Comparison of ENCODE assay signal across 9 mouse cellular contexts in genomic region chr17:80887021-80887748, GRCm38 (mm10). TPM values are rescaled to one million over a fixed set of nuclear protein-coding genes. Genes with fewer than 3 reads are reported as not detected.
DNase-seq lines count a peak whose midpoint lies in the region; ATAC-seq and TF ChIP-seq lines count a peak whose summit lies in the region.
"Had no signal": no experiment of that assay in that cellular context is flagged by ENCODE, and none has a peak within 500 bp of the region (broad histone marks: within the 10 kb centered on the region; RNA-seq: fewer than 3 reads in every experiment).

No protein-coding gene starts in this region.

- 0 out of 2 replicates have a peak overlapping the region, but pooled peaks have one; percentile 21 for H3K4me2 ChIP-seq in kidney, postnatal 0 days (ENCODE audit: low read length)
- H3K4me2 ChIP-seq in embryonic facial prominence, embryonic 11.5 days (ENCODE audit: low read depth, low read length): peak overlapping the region; percentile 16
- peak overlapping the region; percentile 16 for H3K4me2 ChIP-seq in hindbrain, embryonic 16.5 days (ENCODE audit: low read length)

- peak; percentile 54 for DNase-seq in kidney, postnatal 0 days (ENCODE audit: low spot score)
- no peak for DNase-seq in kidney, adult 9 months
- peak; percentile 82 for DNase-seq in embryonic facial prominence, embryonic 11.5 days (ENCODE audit: low spot score)
- DNase-seq in retina, embryonic 14.5 days (ENCODE audit: low spot score): peak; percentile 60
- no peak for DNase-seq in gastrocnemius, adult 8-10 months (ENCODE audit: low spot score in 2 of 2)
- no peak for DNase-seq in adrenal gland, adult 2 months
- DNase-seq in adrenal gland, postnatal 10 days: no peak

- no peaks in the 10 kb centered on the region for H3K36me3 ChIP-seq in kidney, postnatal 0 days (ENCODE audit: insufficient read depth, low read length)
- H3K36me3 ChIP-seq in embryonic facial prominence, embryonic 11.5 days (replicated peaks; ENCODE audit: control insufficient read depth, insufficient read depth, low read depth, low read length): no peaks in the 10 kb centered on the region
- no peaks in the 10 kb centered on the region for H3K36me3 ChIP-seq in hindbrain, embryonic 16.5 days (ENCODE audit: control insufficient read depth, insufficient read depth, low read length)

- no peaks in the 10 kb centered on the region for H3K9me3 ChIP-seq in kidney, postnatal 0 days (replicated peaks; ENCODE audit: low read length)
- H3K9me3 ChIP-seq in embryonic facial prominence, embryonic 11.5 days (replicated peaks; ENCODE audit: control insufficient read depth, low read length): no peaks in the 10 kb centered on the region
- no peaks in the 10 kb centered on the region for H3K9me3 ChIP-seq in hindbrain, embryonic 16.5 days (ENCODE audit: control insufficient read depth, low read length)

- WGBS in kidney, postnatal 0 days: 19% methylated on average over 18 of the region's 18 CpGs
- WGBS in embryonic facial prominence, embryonic 11.5 days: 15% methylated on average over 18 of the region's 18 CpGs
- 12% methylated on average over 18 of the region's 18 CpGs for WGBS in hindbrain, embryonic 16.5 days

- ATAC-seq in kidney, postnatal 0 days (replicated peaks; ENCODE audit: low FRiP score, low read depth): no peak
- ATAC-seq in embryonic facial prominence, embryonic 11.5 days (replicated peaks; ENCODE audit: insufficient number of reproducible peaks, low FRiP score, low TSS enrichment, low read depth): peak; percentile 58; the same call in 1 of the 2 replicates
- peak; percentile 53; the same call in 1 of the 2 replicates for ATAC-seq in hindbrain, embryonic 16.5 days

- no peak for TF ChIP-seq CTCF in kidney, postnatal 0 days (IDR thresholded peaks at IDR 0.05; ENCODE audit: low read depth)

- peaks cover 5% of the 10 kb centered on the region; the same call in 1 of the 2 replicates for H3K4me1 ChIP-seq in kidney, postnatal 0 days (replicated peaks; ENCODE audit: insufficient read depth, low read length)
- no peaks in the 10 kb centered on the region for H3K4me1 ChIP-seq in embryonic facial prominence, embryonic 11.5 days (ENCODE audit: control insufficient read depth, insufficient read depth, low read length)
- H3K4me1 ChIP-seq in hindbrain, embryonic 16.5 days (ENCODE audit: control insufficient read depth, insufficient read depth, low read depth, low read length): peaks cover 18% of the 10 kb centered on the region

- no peaks in the 10 kb centered on the region for H3K27me3 ChIP-seq in kidney, postnatal 0 days (ENCODE audit: insufficient read depth, low read length)
- no peaks in the 10 kb centered on the region; the same call in 1 of the 2 replicates for H3K27me3 ChIP-seq in embryonic facial prominence, embryonic 11.5 days (ENCODE audit: control insufficient read depth, insufficient read depth, low read length)
- H3K27me3 ChIP-seq in hindbrain, embryonic 16.5 days (replicated peaks; ENCODE audit: control insufficient read depth, insufficient read depth, low read length): no peaks in the 10 kb centered on the region

- H3K27ac ChIP-seq in kidney, postnatal 0 days: no peak overlapping the region
- peak overlapping the region; percentile 52 for H3K27ac ChIP-seq in embryonic facial prominence, embryonic 11.5 days (replicated peaks; ENCODE audit: low read depth, low read length)
- H3K27ac ChIP-seq in hindbrain, embryonic 16.5 days (ENCODE audit: low read depth, low read length): peak overlapping the region; percentile 65
- H3K27ac ChIP-seq: liver, embryonic 14.5 days had no signal

- no peak overlapping the region for H3K9ac ChIP-seq in kidney, postnatal 0 days (ENCODE audit: low read depth, low read length)
- no peak overlapping the region for H3K9ac ChIP-seq in embryonic facial prominence, embryonic 11.5 days (replicated peaks; ENCODE audit: low read length)
- H3K9ac ChIP-seq in hindbrain, embryonic 16.5 days (ENCODE audit: low read depth, low read length): no peak overlapping the region
- H3K9ac ChIP-seq: liver, embryonic 14.5 days had no signal

- H3K4me3 ChIP-seq in kidney, postnatal 0 days (replicated peaks; ENCODE audit: low read depth, low read length): no peak overlapping the region
- no peak overlapping the region for H3K4me3 ChIP-seq in embryonic facial prominence, embryonic 11.5 days (ENCODE audit: low read depth, low read length)
- no peak overlapping the region for H3K4me3 ChIP-seq in hindbrain, embryonic 16.5 days (ENCODE audit: low read length)

RNA-seq across cellular contexts. Expression of gene Tmem178, which starts 57.2 kb away (rescaled TPM):
- 41.8 and 46.0 TPM in 2 replicates for polyA plus RNA-seq in kidney, postnatal 0 days (2015; fragmentation: Nextera tagmentation; extraction: Ambion mirVana)
- 4.3 and 5.6 TPM in 2 replicates for polyA plus RNA-seq in embryonic facial prominence, embryonic 11.5 days (2014; fragmentation: Nextera tagmentation; extraction: Ambion mirVana)
- polyA plus RNA-seq in hindbrain, embryonic 16.5 days (2015; fragmentation: Nextera tagmentation; extraction: Ambion mirVana): 26.5 and 29.4 TPM in 2 replicates
- under 1 TPM; 0.22 to 0.67 (median 0.34) TPM for total RNA-seq in gastrocnemius, adult 8-10 months (2022)
- total RNA-seq in adrenal gland, adult 2 months (2021): 10 to 100 TPM in 1 of 2 experiments, 1 to 10 TPM in 1; 7.9 to 13.2 TPM
- polyA plus RNA-seq in adrenal gland, adult 2 months (2012; rRNA removed): 8.8 TPM in 2 replicates
- total RNA-seq in adrenal gland, postnatal 10 days (2021): 1 to 10 TPM; 4.4 to 4.9 TPM

Comparison
In these comparisons a context has a peak if more than half of its experiments do, and no peak if none do; other contexts are left out.
1. DNase-seq: peak in kidney, postnatal 0 days (single experiment), embryonic facial prominence, embryonic 11.5 days (single experiment) and retina, embryonic 14.5 days (single experiment); none in kidney, adult 9 months (single experiment), gastrocnemius, adult 8-10 months (0 of 2), adrenal gland, adult 2 months (single experiment) and adrenal gland, postnatal 10 days (single experiment).
2. Peak in every context shown above with its lines, with median percentiles within 50 percentile points of each other: H3K4me2 ChIP-seq.